Mouse (Mus musculus) kidney, adult 2 months (tissue): ENCODE results near the gene Sept9. TPM values are rescaled to one million over a fixed set of nuclear protein-coding genes. Genes with fewer than 3 reads are reported as not detected.

ENCODE experiments used
- DNase-seq: peaks from one replicate; pipeline ENCODE4 v3.0.0; 2021
- H3K27ac ChIP-seq: fragments of 200-500 bp; 2 replicates; pipeline ENCODE4 v1.5.1; 2012; ENCODE audit warnings: low read depth, low read length, control low read depth, inconsistent platforms; ENCODE audit not compliant: insufficient read depth
- H3K27me3 ChIP-seq: fragments of 200-500 bp; replicated peaks from 2 replicates; pipeline ENCODE4 v1.6.1; 2012; ENCODE audit warnings: mild to moderate bottlenecking, moderate library complexity, low read length, inconsistent platforms; ENCODE audit not compliant: control insufficient read depth, insufficient read depth
- H3K36me3 ChIP-seq: fragments of 200-500 bp; 2 replicates; pipeline ENCODE4 v1.6.1; 2012; ENCODE audit warnings: mild to moderate bottlenecking, moderate library complexity, low read length, inconsistent platforms; ENCODE audit not compliant: control insufficient read depth, insufficient read depth
- H3K4me1 ChIP-seq: fragments of 200-500 bp; 2 replicates; pipeline ENCODE4 v1.6.1; 2011; ENCODE audit warnings: low read length; ENCODE audit not compliant: control insufficient read depth, insufficient read depth
- H3K4me3 ChIP-seq: fragments of 200-500 bp; 2 replicates; pipeline ENCODE4 v1.5.1; 2011; ENCODE audit warnings: mild to moderate bottlenecking, low read depth, low read length, control low read depth; ENCODE audit not compliant: insufficient read depth
- CTCF ChIP-seq: fragments of 200-500 bp; conservative IDR thresholded peaks from 2 replicates; pipeline ENCODE4 v1.5.1; 2011; ENCODE audit warnings: low read depth, mild to moderate bottlenecking, control low read depth, low read length, moderate library complexity, mixed read lengths; ENCODE audit not compliant: insufficient read depth, insufficient read length
- POLR2A ChIP-seq: fragments of 200-500 bp; IDR thresholded peaks from one replicate; pipeline ENCODE4 v1.6.1; 2011; ENCODE audit warnings: low read depth, low read length, control low read depth
- WGBS: fragments of 180-500 bp; shearing (Covaris S2); methylation state at CpG from one replicate; pipeline ENCODE4 v1.1.7; 2018; 5-methylcytosine and 5-hydroxymethylcytosine counted together
- polyA plus RNA-seq: library from polyadenylated mRNA; depleted of rRNA; stranded (reverse); fragments of >200 nt; gene quantifications from 2 replicates; pipeline ENCODE4 v1.2.3, GENCODE M21; 2012

Sept9 gene
- polyA plus RNA-seq, 1 experiment = 25.9 TPM

DNA sequence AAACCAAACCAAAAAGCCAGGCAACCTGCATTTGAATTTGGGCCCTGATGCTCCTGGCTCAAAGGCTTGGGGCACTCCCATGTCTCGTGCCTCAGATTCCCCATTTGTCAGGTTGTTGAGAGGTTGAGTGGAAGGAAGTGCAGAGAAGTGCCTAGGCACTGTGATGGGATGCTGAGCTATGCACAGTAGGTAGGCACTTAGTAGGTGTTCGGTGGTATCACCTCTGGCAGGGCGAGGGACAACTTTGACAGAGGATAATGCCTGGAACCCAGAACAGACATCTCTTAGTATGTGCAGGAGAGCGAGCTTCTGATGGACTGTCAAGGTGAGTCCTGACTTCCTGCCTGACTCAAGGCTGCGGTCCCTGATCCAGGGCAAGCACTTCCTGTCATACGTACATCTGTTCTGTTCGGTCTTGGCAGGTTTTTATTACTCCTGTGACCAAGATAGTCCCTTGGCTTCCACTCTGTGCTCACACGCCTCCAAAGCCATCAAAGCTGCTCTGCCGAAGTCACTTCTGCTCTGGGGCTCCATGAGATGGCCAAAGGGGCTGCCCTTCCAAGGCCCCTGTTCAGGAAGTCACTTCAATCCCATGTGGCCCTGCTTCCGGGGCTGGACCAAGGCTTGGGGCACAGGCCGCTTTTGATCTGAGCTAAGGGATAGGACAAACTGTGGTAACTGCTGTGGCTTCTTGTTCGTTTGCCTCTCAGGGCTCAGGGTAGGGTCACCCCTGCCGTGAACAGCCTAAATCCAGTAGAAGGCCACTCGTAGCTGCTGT lies 107.0 kb downstream of the Sept9 start:
- H3K4me3 ChIP-seq = no peak overlapping the region
- peak overlapping the region; percentile 33 for H3K27ac ChIP-seq
- no peaks in the 10 kb centered on the region for H3K36me3 ChIP-seq
- no peaks in the 10 kb centered on the region for H3K27me3 ChIP-seq
- no peak for DNase-seq
- WGBS = 60% methylated on average over 14 of the region's 14 CpGs
- TF ChIP-seq CTCF (no peak), POLR2A (no peak)
- peaks cover 24% of the 10 kb centered on the region for H3K4me1 ChIP-seq

DNA sequence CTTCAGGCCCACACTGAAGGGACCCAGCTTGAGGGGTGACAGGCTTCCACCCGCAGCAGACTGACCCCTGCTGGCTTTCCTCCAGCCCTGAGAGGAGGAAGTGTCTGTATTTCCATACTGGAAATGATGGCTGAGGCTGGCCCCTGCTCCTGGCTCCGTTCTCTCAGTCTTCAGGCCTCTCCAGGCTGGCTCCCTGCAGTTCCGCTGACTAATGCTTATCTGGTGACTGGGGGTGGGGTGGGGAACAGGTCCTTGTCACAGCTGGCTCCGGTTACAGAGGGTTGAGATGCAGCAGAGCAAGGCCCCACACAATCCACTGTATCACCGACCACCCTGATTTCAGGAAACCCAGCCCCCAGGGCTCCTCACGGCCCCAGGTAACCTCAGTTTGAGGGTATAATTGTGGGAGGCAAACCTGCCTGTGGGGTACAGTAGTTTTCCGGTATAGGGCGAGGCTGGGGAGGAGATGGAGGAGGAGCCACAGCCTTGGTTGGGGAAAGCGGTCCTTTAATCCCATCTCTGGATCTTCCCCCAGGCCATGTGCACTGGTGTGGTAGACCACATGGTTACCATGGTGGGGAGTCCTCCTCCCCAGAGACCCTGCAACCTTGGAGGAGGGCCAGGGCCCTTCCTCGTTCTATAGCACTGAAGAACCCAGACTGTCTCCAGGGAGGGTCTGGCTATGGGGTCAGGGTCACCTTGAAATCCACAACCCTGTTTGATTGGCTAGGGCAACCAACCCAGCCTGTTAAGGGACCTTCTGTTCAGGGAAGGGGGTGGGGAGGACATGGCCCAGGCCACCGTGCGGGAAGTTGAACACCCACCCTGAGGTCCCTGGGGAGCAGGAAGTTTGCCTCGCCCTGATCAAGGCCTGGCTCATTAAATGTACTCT lies 108.7 kb downstream of the Sept9 start:
- no peak for TF ChIP-seq POLR2A
- Histone ChIP-seq H3K36me3 (no peaks in the 10 kb centered on the region), H3K27ac (peak overlapping the region; percentile 4; the same call in 1 of the 2 replicates), H3K4me3 (no peak overlapping the region), H3K27me3 (no peaks in the 10 kb centered on the region), H3K4me1 (peaks cover 34% of the 10 kb centered on the region)
- peak; percentile 67 for DNase-seq
- WGBS = 39% methylated on average over 13 of the region's 13 CpGs

DNA sequence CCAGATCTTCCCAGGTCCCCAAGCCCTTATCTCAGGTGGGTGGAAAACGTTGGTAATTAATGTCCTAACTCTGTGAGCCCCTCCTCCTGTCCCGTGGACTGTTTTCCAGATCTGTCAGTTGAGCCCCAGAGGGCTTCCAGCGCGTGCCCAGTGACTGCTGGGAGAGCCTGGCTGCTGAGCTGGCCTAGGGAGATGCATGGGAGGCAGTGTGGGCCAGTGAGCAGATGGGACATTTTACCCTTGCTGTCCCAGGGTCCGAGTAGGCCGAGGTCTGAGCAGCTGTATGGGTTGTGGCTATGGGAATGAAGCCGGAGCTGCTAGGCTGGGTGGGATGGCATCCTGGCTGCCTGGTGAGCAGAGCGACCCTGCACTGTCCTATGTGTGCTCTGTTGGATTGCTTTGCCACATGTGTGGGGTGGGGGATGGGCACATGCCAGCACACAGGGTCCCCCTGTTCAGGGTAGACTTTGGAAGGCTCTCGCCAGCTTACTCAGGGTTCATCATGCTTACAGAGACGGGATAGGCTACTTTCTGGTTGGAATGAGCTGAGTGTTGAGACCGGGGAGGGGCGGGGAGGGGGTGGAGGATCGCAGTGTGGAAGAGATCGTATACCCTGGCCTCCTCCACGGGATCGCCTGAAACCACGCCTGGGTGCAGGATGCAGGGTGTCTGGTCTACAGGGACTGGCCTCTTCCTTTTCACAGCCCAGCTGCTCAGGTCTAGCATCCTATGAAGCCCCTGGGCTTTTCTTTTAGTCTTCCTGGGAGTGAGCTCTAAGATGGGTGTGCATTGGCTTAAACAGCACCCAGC lies 109.9 kb downstream of the Sept9 start:
- Histone ChIP-seq H3K27ac (peak overlapping the region; percentile 19; the same call in 1 of the 2 replicates), H3K4me1 (peaks cover 41% of the 10 kb centered on the region), H3K27me3 (no peaks in the 10 kb centered on the region), H3K36me3 (no peaks in the 10 kb centered on the region), H3K4me3 (no peak overlapping the region)
- DNase-seq = no peak
- WGBS = 63% methylated on average over 17 of the region's 17 CpGs
- no peak for TF ChIP-seq POLR2A
- TF ChIP-seq CTCF = no peak

DNA sequence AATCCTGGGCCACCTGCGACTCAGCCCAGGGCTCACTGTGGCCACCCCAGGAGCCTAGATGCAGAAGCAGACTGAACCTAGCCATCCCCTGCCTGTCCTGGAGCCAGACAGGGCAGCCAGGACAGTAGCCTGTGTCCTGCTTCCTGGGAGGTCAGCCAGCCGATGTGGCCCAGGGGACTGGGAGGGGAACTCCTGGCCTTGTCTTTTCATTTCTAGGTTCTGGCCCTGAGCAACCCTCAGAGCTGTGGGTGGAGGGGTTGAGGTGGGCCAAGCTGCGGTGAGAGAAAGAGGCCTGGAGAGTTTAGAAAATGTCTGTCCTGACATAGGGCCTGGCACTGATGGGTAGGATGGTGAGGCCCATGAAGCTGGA lies 110.4 kb downstream of the Sept9 start:
- H3K4me1 ChIP-seq = peaks cover 41% of the 10 kb centered on the region
- no peak for DNase-seq
- H3K36me3 ChIP-seq = no peaks in the 10 kb centered on the region
- H3K4me3 ChIP-seq = no peak overlapping the region
- H3K27ac ChIP-seq = no peak overlapping the region
- TF ChIP-seq POLR2A (no peak), CTCF (no peak)
- WGBS = 63% methylated on average over 3 of the region's 3 CpGs
- H3K27me3 ChIP-seq = no peaks in the 10 kb centered on the region

DNA sequence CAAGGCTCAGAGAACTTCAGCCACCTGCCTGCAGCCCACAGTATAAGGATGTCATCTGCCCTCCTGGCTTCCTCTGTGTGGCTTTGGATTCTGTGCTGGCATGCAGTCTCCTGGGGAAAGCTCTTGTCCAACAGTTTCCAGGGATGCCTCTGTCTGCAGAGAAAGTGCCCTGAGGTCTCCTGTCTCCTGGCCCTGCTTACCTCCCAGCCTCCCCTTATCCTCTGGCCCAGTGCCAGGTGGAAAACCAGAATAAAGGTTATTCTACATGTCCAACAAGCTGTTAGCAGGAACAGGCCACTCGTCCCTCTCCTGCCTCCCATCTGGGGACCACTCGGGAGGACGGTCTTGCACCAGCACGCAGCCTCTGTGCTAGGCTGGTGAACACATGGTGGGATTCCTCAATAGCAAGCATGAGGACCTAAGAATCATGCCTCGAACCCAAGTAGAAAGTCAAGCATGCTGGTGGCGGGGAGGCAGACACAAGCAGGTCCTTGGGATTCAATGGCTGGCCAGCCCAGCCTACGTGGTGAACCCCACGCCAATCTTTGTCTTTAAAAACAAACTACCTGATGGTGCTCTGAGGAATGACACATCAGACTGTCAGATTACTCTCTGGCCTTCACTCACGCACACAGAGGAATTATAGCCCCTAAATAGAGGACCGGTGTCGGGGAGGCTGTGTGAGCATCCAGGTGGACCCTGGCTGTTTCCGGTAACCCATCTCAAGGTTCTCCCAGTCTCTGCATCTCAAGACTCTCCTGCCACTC lies 111.1 kb downstream of the Sept9 start:
- no peak overlapping the region for H3K4me3 ChIP-seq
- no peaks in the 10 kb centered on the region for H3K36me3 ChIP-seq
- peaks cover 41% of the 10 kb centered on the region for H3K4me1 ChIP-seq
- 87% methylated on average over 12 of the region's 12 CpGs for WGBS
- no peak for DNase-seq
- H3K27me3 ChIP-seq = no peaks in the 10 kb centered on the region
- TF ChIP-seq POLR2A (no peak), CTCF (no peak)
- no peak overlapping the region for H3K27ac ChIP-seq

DNA sequence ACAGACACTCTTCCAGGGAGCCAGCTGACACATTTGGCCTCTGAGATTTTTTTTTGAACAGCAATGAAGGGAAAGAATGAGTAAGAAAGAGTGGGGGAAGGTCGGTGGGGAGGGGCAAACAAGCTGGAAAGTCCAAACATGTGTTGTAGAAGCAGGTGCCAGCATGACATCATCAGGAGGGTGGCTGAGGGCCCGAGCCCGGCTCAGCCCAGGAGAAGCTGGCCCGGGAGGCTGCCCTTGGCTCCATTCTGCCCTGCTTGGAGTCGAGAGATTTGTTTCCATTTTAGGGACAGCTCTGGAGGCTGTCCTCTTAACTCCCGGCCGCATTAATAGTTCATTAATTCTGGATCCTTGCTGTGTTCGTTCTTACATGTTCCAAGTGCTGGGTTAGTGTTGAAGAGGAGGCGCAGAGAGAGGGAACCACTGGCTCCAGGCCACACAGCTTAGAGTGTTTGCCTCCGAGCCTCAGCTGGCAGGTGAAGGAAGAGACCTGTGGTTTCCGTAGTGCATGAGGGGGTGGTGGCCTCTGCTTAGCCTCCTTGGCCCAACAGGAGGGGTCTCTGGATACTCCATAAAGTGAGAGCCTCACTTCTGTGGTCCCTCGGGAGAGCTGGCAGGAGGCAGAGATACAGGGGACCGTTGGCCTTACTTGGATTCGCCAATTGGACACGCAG lies 111.8 kb downstream of the Sept9 start:
- 53% methylated on average over 15 of the region's 15 CpGs for WGBS
- Histone ChIP-seq H3K4me1 (peaks cover 41% of the 10 kb centered on the region), H3K4me3 (no peak overlapping the region), H3K27me3 (no peaks in the 10 kb centered on the region), H3K36me3 (no peaks in the 10 kb centered on the region), H3K27ac (peak overlapping the region; percentile 68)
- TF ChIP-seq CTCF = no peak
- no peak for TF ChIP-seq POLR2A
- DNase-seq = peak; percentile 63
